Mouse (Mus musculus) Muller cell, postnatal 12 days (primary cell): ENCODE measurements around the gene Dcun1d4.
A peak's percentile ranks its signal among the peaks of the same experiment; 100 is the strongest.

Source experiments
- DNase-seq: peaks from one replicate; pipeline ENCODE4 v3.0.0-alpha.2; 2015; ENCODE audit errors: inconsistent ontology term

Gene Dcun1d4

GRCm38 (mm10) chr5:73587119-73587518 lies 106.3 kb downstream of the Dcun1d4 start:
- no peak for DNase-seq

- peak; percentile 11 for DNase-seq
Observed at GRCm38 (mm10) chr5:73598943-73599695, 118.3 kb downstream of the Dcun1d4 start.

GRCm38 (mm10) chr5:73599991-73600390 lies 119.2 kb downstream of the Dcun1d4 start:
- no peak for DNase-seq

GRCm38 (mm10) chr5:73601361-73601763 lies 120.6 kb downstream of the Dcun1d4 start:
- peak; percentile 45 for DNase-seq

GRCm38 (mm10) chr5:73602865-73603264 lies 122.1 kb downstream of the Dcun1d4 start:
- no peak for DNase-seq

- DNase-seq = no peak
Observed at GRCm38 (mm10) chr5:73604542-73604941, 123.7 kb downstream of the Dcun1d4 start.

- no peak for DNase-seq
Observed at GRCm38 (mm10) chr5:73604964-73605363, 124.2 kb downstream of the Dcun1d4 start.
